Mouse (Mus musculus) CD4-positive, CD25-positive, alpha-beta regulatory T cell, adult 4 months (primary cell): ENCODE results near the gene Znrf1. TPM values are rescaled to one million over a fixed set of nuclear protein-coding genes. Genes with fewer than 3 reads are reported as not detected.

Experiments
- ATAC-seq: one replicate; pipeline ENCODE4 v1.8.0; 2017
- polyA plus RNA-seq, 2 experiments: library from polyadenylated mRNA; unstranded; fragments of 100-300 nt; shearing (Covaris generic); gene quantifications; one replicate each; pipeline ENCODE4 v1.2.1; 2017

The Znrf1 gene
- polyA plus RNA-seq, 2 experiments from 2014 or later = 27.5 to 43.5 TPM

DNA sequence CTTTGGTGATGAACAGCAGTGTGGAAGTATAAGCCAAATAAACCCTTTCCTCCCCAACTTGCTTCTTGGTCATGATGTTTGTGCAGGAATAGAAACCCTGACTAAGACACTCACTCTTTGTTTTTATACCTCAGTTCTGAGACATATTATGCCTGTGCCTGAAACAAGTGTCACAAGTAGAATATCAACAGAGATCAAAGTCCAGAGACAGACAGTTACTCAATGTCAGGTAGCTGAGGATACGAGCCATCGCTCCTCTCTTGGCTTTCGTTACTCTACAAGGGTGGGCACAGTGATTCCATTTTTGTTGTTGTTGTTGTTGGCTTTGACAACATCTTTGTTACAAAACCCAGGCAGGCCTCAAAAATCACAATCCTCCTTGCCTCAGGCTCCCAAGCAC lies 97.1 kb downstream of the Znrf1 start:
- ATAC-seq = no peak

GRCm38 (mm10) chr8:111638086-111638485 lies 102.2 kb downstream of the Znrf1 start:
- no peak for ATAC-seq

DNA sequence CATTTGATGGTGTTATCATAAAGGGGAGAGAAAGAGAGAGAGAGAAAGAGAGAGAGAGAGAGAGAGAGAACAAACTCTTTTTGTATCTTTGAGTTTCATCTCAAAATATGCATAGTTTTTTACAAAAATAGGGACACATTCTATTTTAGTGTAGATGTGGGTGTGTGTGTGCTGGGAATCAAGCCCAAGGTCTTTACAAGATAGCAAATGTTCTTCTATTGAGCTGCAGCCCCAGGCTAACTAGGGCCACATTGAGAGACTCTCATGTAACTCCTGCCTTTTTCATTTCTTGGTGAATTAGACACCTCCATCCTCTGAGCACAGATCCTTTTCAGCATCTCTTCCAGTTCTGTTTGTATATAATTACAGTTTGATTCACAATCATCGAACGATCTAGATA lies 105.2 kb downstream of the Znrf1 start:
- no peak for ATAC-seq

DNA sequence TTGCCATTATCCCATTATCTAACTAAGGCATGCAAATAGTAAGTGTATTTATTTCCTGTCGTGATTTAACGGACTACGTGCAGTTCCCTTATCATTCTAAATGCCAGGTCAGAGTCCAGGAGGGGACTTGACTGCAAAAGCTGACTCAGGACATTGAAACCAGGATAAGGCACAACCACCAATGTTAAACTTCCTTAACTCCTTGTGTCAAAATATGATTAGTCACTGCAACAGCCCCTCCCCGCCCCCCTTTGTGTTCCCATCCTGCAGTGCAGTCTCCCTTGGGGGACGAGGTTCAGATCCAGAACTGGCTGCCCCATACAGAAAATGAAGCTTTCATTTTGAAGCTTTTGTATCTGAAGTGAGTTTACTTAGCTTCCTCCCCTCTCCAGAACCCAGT lies 106.6 kb downstream of the Znrf1 start:
- no peak for ATAC-seq

GRCm38 (mm10) chr8:111642939-111643263 lies 107.0 kb downstream of the Znrf1 start:
- ATAC-seq = peak; percentile 15

DNA sequence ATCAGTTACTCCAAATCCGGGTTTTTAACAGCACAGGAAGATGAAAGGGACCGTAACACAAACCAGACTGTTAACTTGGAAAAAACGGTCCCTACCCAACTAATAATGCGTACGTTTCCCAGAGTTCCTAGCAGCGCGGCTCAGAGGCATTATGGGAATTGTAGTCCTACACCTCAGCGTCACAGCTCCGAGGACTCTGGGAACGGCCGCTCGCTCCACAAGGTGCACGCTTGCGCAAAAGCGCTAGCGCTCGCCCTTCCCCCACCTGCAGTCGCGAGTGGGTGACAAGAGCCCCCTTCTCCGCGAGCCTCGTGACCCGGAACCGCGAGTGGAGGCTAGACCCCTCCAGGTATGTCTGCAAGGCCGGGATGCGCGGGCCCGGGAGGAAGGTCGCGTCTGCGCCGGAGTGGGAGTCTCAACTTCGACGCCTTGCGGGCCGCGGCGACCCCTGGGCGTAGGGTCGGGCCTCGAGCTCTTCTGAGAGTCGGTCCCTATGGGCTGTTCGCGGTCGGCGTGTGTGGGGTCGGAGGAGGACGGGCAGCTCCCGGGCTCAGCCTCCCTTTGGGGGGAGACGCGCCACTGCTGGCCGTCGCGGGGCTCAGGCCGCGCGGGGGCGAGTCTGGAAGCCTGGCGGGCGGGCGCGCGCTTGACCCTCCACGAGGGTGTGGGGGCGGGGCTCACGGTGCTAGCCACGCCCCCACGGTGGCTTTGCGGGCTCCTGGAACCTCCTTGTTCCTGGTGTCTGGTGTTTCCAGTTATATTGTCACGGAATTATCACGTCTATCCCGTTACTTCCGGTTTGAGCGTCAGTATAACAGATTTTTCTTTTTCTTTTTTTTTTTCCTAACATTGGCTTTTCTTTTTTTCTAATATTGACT lies 107.6 kb downstream of the Znrf1 start, which contains the start of gene Zfp1:
TSS of gene Zfp1 (plus strand) at position 138 of the 878 bp plus-strand sequence.
- ATAC-seq = peak; percentile 78

- peak; percentile 60 for ATAC-seq
These were observed 108.6 kb downstream of the Znrf1 start for GRCm38 (mm10) chr8:111644286-111645051.

DNA sequence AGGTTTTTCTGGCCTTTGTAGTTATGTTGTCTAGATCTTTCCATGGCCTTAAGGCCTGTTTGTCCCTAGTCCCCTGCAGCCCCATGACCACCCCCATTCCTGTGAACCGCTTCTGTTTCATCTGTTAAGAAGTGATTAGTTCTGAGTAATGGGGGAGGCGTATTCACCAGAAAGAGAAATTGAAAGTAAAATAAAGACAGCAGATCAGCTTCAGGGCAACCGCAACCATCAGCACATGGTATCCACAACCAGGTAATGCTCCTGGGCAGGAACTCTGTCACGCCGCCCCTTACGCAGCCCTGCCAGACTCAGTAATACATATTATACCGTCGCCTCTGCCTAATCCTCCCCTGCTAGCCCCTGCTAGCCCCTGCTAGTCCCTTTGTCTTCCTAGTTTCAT lies 109.8 kb downstream of the Znrf1 start:
- ATAC-seq = peak; percentile 68

- ATAC-seq = no peak
These were observed 112.9 kb downstream of the Znrf1 start for GRCm38 (mm10) chr8:111648834-111649233.

- ATAC-seq = no peak
These were observed 114.8 kb downstream of the Znrf1 start for GRCm38 (mm10) chr8:111650651-111651050.

DNA sequence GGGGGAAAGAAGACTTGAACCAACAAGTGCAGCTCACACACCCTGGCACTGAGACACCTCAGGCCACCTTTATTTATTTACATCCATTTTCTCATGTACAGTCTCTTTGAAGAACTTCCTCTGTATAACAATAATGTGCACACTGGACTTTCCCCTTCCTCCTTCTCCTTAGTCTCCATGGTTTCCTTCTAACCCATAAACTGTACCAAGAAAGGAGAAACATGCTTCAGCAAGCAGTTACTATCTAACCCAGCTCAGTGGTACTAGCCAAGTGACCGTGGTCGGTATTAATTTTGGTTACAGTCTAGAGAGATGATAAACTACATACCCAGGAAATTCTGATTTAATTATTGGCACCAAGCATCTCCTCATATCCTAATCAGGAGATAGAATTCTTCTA lies 117.6 kb downstream of the Znrf1 start:
- ATAC-seq = no peak

- ATAC-seq = no peak
These were observed 121.5 kb downstream of the Znrf1 start for GRCm38 (mm10) chr8:111657312-111657854.

GRCm38 (mm10) chr8:111658819-111659423 lies 123.0 kb downstream of the Znrf1 start:
- ATAC-seq = peak; percentile 75

DNA sequence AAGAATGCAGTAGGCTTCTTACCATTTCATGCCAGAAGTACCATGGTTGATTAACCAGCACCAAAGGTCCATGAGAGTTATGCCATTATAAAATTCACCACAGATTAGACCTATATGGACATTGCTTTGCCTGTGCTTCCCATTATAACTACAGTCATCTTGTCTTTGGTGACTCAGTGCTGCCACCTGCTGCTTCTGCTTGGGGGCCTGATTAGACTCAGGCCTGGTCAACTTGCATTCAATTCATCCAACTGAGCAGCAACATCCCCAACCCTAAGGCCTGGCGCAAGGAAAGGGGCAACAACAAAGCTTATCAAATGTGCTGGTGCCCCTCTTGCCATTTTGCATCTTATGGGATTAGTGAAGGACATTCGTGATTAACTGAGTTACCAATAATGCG lies 126.6 kb downstream of the Znrf1 start:
- ATAC-seq = peak; percentile 30

DNA sequence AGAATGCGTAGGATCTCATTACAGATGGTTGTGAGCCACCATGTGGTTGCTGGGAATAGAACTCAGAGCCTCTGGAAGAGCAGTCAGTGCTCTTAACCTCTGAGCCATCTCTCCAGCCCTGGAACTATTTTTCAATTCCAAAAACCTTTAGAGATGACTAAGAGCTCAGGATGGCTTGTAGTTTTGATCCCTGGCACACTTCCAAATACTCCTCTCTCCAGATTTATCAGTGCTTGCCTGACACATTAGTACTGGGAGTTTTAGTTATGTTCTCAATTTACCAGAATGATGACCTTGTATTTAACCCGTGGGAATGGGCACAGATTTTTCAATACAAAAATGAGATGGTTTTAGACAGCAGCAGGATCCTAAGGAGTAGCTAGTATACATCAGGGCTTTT lies 130.9 kb downstream of the Znrf1 start:
- no peak for ATAC-seq

Other genes starting within 250 kb of the Znrf1 start
- gene Rfwd3, start 235.9 kb upstream of the Znrf1 start, polyA plus RNA-seq = 10 to 100 TPM; 20.2 to 34.9 TPM
- gene Mlkl, start 197.9 kb upstream of the Znrf1 start, polyA plus RNA-seq = 1 to 10 TPM; 5.3 to 7.1 TPM
- gene Fa2h, start 142.3 kb upstream of the Znrf1 start, polyA plus RNA-seq = not detected
- gene Wdr59, start 14.0 kb upstream of the Znrf1 start, polyA plus RNA-seq = 1 to 10 TPM; 4.3 to 6.5 TPM
- 1 to 10 TPM in 1 of 2 experiments, under 1 TPM in 1; 0.98 to 2.0 TPM for gene Ldhd, start 94.3 kb downstream of the Znrf1 start, polyA plus RNA-seq
- gene Zfp1, start 107.3 kb downstream of the Znrf1 start, polyA plus RNA-seq = 10 to 100 TPM; 41.3 to 41.7 TPM
- gene Ctrb1, start 154.9 kb downstream of the Znrf1 start, polyA plus RNA-seq = not detected
- under 1 TPM; 0.27 to 0.42 TPM for gene Bcar1, start 207.7 kb downstream of the Znrf1 start, polyA plus RNA-seq